Mouse (Mus musculus) v-Abl transformed pro-B cells (cell line): ENCODE results near the gene Gas7.

ENCODE experiments used
- in situ Hi-C, 2 experiments: fragments of 400-800 bp; cut with MboI; formaldehyde crosslinking; loops; one replicate each; pipeline ENCODE4 v1.15.1; 2025; ENCODE audit not compliant: unreplicated experiment in 2 of 2

The Gas7 gene

DNA sequence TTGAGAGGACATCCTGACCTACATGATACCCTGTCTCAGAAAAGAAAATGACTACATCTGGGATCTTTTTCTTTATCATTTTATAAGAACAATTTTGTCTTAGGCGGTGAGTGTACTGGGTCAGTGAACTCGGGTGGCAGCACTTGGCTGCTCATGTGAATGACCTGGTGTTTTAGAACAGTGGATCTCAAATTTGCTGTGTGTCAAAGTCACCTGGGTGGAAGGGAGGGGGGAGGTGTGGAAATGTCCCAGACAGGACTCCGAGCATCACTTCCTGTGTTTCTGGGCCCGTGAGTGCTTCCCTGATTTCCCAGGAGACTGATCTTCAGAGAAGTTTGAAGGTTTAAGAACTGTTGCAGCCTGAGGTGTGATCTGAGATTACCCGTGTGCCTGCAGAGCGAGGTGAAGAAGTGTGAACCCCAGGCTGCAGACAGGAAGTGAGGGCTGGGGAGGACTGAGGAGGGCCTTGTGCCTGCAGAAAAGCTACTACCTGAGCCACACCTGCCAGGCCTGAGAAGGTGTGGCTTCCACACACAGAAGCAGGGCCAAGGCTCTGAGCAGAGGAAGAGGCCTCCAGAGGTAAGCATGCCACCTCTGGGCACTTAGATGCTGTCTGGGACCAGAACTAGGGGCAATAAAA, 76.8 kb downstream of the Gas7 start:
- in situ Hi-C loops: loop anchor here (5.0 to 10.0 kb wide), 2 partner anchors 107 to 115 kb away; no protein-coding TSS in a partner anchor

DNA sequence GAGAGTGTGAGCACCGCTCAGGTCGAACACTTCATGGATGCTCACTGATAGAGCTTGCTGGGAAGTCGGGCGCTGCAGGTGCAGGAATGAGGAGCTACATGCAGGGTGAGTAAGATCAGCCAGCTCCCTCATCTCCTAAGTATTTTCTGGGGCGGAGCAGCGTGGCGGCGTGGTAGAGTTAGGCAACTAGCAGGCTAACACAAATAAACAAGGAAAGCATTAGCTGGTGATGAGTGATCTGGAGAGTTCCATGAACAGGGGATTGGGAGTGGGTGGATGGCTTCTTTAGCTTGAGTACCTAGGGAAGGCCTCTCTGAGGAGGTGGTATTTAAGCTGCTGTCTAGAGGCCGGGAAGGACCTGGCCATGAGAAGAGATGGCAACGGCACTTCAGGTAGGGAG, 77.5 kb downstream of the Gas7 start:
- in situ Hi-C loops: loop anchor here (5.0 to 10.0 kb wide), 2 partner anchors 108 to 115 kb away; no protein-coding TSS in a partner anchor

DNA sequence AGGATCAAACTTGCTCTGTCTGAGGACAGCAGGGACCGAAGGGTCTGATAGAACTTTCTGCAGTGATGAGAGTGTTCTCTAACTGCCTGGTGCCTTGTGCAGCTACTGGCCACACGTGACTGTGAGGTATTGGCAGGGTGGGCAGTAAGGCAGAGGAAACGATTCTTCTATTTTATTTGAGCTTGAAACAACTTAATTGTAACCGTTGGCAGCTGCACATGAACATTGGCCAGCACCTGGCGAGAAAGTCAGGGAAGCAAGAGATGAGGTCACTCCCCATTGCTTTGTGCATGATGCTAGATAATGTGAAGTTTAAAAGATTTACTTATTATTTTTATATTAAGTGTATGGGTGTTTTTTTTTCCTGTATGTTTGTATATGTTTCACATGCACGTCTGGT, 77.9 kb downstream of the Gas7 start:
- in situ Hi-C loops: loop anchor here (5.0 to 10.0 kb wide), 2 partner anchors 108 to 114 kb away; no protein-coding TSS in a partner anchor

DNA sequence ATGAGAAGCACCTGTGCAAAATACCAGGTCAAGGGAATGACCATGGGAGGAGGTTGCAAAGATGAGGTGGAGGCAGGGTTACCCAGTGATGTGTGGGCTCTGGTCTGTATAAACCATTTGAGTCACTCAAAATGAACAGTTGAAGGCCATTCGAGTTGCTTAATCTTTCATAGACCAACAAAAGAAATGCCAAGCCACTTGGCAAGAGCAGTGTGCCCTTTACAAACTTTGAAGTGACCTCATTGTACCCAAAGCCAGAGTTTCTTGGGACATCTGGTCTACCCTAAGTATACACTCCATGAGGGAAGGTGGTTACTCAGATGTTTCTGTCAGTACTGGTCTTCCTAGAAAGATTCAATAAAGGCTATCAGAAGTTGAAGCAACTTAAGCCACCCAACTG, 80.5 kb downstream of the Gas7 start:
- in situ Hi-C loops: loop anchor here in 1 of 2 experiments (5.0 to 10.0 kb wide), 2 partner anchors 111 to 112 kb away; no protein-coding TSS in a partner anchor

DNA sequence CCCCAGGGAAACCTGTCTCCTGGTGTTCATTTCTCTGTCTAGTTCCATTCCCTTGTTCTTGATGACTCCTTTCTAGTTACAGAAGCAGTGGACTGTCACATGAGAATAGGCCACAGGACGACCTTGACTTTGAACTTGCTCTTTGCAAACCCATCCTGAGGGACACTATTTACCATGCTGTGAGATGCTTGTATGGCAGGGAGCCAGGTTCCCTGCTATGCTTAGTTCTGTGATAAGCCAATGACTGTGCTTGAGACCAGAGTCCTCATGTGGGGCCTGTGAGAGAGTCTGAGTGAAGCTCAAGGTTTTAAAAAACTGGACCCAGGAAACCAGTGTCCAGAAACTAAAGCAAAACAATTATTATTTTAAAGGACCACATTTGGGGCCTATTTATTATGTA, 81.2 kb downstream of the Gas7 start:
- in situ Hi-C loops: loop anchor here in 1 of 2 experiments (5.0 to 10.0 kb wide), 2 partner anchors 111 to 112 kb away; no protein-coding TSS in a partner anchor

DNA sequence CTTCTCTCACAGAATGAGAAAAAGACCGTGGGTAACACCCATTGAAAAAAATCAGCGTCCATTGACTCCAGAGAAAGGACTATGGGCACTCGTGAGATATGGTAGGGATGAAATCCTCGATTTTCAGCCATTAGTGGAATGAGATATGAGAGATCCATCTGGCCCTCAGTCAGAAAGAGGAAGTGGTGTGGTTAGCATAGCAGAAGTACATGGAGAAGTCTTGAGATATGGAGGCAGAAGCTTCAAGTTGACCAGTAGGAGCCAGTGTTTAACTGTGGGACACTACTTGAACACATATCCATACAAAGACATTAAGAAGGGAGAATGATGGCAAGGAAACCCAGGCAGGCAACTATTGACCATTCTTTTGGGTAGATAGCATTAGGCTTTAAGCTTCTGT, 82.1 kb downstream of the Gas7 start:
- in situ Hi-C loops: loop anchor here in 1 of 2 experiments (5.0 to 10.0 kb wide), 2 partner anchors 110 to 113 kb away; no protein-coding TSS in a partner anchor

DNA sequence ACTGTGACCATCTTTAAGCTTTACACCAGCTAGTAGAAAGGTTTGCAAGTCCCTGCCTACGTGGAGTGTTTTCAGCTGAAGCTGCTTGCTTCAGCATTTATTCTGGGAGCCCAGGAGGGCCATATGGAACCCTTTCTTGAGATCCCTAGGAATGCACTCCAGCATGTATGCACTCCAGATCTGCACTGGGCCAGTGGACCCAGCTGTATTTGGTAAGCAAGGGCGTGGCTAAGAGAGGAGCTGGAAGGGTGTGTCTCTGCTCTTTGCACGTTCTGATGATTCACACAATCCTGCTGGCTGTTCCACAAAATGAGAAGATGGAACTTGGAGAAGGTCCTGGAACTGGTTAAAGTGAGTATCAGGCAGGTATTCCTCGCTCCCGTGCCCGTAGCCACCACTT, 83.3 kb downstream of the Gas7 start:
- in situ Hi-C loops: loop anchor here in 1 of 2 experiments (5.0 to 10.0 kb wide), 2 partner anchors 109 to 114 kb away; no protein-coding TSS in a partner anchor

DNA sequence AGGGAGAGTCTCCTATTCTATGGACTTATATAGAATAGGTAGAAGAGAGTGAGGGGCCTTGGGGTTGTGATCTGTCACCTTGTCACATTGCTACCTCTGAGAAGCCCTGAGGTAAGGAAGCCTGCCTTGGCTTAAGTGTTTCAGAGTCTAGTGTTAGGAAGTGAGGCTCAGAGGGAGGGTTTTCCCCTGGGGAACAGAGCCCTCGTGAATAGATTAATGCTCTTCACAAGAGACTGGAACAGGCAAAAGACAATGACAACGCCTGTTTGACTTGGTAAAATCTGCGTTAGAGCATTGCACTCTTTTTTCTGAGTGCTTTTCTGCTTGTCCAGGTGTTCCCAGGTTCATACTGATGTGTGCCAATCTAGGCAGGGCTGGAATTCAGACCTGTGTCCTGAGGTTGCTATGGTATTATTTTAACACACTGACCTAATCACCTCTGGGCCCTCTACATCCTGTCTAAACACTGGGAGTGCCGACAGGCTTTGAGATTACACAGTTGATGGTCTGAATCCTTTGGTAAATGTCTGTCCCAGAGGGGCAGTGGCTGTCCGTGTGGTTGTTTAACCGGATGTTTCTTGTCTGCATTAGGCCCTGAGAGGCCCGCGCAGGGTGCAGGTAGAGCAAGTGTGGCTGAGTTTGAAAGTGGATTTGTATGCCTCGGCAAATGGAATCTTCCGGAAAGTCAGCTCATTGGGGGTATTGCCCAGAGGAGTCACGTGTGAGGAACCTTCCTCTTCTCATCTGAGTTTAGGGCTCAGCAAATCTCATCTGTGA, 89.6 kb downstream of the Gas7 start:
- in situ Hi-C loops: loop anchor here (5.0 kb wide), 2 partner anchors 37 to 42 kb away; no protein-coding TSS in a partner anchor

DNA sequence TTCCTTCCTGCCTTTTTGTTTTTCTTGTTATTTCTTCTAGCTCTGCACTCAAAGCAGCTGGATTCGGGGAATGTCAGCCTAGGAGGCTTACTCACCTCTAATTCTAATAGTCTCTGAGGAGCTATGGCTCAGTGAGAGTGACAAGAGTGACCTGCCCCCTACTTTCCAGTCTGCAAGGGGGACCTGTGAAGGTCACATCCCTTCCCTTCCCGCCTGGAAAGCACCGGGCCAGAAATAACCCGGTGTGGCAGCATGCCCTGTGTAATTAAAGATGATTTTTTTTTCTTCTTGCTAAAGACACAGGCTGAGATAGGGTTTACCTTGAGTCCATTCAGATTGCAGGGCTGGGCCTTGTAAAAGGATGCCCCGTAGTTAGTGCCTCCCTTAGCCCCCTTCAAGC, 91.3 kb downstream of the Gas7 start:
- in situ Hi-C loops: no loop called here

DNA sequence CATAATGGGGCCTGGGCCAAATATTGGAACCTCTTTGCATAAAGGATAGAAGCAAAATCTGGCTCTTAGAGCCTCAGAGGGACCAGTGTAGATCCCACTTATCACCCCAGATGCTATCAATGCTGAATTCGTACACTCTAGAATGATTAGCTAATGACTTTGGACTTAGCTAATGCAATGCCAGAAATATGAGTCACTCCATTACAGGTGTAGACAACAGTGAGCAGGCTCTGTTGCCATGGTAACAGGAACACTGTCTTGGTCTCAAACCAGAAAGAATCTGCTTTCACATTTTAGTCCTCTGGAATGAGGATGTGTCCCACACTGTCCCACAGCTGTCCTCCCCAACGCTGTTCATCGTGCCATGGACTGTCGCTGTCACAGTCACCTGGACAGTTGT, 94.1 kb downstream of the Gas7 start:
- in situ Hi-C loops: no loop called here

DNA sequence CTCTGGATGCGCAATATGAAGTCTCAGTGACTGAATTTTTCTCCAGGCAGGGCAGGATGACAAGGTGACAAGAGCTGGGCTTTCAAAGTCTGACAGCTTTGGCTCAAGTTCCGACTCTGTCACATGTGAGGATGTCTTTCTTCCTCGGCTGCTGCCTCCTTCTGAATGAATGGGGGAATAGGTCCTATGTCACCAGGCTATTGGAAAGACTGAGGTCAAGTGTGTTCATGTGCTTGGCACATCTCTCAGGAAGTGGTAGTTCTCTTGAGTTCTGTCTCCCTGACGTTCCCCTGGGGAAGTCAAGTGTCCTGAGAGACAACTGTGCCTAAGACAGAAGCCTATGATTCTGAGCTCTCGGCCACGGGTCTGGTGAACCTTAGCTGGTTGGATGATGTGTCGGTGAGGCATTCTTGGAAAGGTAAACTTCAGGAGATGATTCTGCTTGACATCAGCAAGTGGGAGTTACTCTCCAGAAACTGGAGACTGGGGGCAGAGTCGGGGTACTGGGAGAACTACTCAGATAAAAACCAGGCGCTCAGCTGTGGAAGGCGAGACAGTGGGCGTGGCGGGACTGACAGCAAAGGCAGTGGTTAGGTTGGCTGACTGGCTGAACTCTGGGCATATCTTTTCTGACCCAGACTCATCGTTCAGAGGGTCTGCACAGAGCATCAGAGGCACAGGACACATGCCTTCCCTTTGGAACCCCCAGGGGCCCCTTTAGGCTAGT, 94.7 kb downstream of the Gas7 start:
- in situ Hi-C loops: no loop called here

DNA sequence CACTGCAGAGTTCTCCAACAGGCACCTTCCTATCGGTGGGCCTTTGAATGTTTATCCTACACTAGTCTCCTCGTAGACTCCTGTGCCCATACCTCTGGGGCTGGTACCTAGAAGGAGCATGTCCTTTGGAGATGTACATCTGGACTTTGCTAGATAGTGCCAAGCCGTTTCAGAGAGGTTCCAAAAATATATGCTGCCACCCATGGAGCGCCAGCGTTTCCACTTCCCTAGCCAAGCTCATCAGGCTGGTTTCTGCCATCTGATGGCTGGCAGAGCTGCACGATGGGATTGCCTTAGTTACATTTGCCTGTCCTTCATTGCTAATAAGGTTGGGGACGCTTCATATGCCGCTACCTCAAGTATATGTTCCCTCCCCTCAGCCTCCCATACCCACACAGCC, 97.2 kb downstream of the Gas7 start:
- in situ Hi-C loops: no loop called here

DNA sequence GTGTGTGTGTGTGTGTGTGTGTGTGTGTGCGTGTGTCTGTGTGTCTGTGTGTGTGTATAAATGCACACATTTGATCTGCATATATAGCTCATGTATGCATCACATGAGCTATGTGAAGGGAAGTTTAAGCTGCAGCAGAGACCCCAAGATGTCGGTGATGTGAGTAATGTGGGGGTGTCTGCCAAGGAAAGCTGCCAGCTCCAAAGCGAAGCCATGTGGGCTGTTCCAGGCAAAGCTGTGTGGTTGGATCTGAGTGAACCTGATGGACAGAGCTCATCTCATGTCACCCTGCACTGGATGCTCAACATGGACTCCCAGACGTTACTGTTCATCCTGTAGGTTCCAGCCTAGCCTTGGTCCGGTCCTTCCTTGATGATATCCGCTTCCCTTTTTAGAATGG, 99.0 kb downstream of the Gas7 start:
- in situ Hi-C loops: no loop called here

DNA sequence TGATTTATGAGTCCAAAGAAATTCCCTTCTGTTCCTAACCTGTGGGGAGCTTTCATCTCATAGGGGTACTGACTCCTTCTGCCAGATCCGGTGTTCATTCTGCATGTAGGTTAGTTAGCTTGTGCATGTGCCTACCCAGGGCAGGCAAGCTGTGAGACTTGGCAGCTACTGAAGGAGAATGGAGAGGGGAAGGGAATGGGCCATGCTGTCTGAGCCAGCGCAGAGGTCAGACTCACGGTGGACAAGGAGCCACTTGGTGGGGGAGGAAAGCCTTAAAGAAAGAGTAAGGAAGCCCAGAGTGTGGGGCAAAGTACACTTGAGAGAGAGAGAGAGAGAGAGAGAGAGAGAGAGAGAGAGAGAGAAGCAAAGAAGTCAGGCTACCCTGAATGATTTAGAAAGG, 101.1 kb downstream of the Gas7 start:
- in situ Hi-C loops: no loop called here

DNA sequence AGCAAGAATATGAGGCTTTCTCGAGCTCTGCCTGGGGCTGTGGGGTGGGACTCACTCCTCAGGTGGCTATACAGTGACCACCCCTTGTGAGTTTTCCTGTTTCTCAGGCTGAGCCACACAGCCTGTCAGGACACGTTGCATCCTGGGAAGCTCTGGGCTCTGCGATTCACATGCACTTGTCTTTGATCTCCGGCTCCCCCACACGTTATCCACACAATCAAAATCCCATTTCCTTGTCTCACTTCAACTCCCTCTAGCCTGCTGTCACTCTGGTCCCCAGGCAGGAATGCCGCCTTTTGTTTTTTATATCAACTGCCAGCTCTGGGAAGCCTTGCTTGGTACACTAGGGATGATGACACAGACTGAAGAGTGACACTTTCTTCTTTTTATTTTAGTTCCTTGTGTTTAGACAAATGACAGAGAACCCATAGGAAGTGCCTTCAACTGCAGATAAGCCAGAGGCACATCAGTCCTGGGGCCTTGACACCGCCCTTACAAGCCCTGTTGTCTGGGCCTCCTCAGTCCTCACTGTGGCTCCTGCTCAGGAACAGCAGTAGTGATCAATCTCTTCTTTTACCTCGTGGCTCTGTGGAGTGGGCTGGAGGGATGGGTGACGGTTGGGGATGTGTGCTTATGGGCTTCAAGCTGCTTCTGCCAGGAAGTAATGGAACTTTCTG, 103.7 kb downstream of the Gas7 start:
- in situ Hi-C loops: no loop called here

DNA sequence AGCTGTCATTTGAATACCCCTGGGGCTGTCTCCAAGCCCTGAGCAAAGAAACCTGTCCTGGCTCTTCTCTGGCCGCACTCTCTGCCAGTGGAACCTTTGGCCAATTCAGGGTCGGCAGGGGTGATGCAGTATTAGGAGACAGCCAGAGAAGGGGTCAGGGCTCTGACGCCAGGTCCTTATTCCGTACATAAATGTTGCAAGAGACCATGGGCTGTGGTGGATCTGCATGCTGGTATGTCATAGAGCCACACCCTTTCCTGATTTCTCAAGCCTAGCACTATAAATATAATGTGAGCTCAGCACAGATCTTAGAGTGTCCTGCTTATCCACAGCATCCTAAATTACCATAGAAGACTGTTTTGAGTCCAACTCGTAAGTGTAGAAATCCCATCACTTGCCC, 104.3 kb downstream of the Gas7 start:
- in situ Hi-C loops: no loop called here

DNA sequence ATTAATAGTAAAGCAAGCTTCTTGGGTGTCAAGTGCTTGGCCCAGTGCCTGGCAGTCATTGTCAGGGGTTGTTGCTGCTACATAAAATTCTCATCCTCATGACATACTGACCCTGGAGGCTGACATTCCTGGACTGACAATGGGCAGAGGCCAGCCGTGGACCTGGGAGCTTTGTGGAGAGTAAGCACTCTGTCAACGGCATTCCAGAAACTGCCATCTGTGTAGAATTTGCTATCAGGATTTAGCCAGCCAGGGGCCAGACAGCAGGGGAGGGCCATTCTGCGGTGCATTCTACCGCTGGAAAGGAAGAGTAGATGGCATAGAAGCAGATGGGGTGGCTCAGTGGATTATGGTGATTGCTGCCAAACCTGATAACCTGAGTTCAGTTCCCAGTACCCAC, 106.4 kb downstream of the Gas7 start:
- in situ Hi-C loops: no loop called here

DNA sequence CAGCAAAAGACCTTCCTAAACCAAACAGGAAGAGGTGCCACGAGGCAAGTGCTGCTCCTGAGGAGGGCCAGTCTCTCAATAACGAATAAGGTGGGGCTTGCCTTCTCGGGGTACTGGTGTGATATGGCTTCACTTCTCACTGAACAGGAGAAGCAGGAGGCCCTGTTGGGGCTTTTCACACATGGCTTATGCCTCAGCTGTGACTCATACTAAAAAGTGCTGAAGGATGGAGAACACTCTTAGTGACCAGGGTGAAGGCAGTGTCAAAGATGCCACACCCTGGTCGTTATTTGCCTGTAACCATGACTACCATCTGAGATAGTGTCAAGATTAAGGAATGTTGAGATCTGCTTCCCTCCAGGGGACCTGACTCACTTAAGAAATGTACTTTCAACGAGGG, 107.9 kb downstream of the Gas7 start:
- in situ Hi-C loops: no loop called here

DNA sequence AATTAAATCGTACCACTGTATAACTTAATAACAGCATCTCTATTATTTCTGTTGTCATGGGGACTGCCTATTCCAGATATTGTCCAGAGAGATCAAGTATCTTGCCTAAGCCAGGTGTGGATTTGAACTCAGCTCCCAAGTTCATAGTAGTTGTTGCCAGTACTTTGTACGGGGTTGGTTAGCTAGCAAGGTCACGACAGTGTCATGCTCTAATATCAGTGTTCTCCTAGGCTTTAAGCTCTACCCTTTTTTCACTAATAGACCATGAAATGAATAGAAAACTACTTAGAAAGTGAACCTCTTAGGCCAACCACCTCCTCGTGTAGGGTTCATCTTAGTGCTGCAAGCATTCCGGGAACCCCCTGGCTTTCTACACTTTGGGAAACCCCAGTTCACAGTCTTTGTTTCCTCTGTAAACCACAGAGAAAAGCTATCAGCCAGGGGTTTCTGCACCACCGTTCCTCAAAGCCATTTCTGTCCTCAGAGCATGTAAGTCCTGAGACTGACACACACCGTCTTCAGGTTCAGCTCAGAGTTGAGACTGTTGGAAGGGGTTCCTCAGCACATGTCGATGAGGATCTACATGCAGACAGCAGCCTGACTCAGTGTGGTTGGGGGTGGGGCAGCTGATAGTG, 108.9 kb downstream of the Gas7 start:
- in situ Hi-C loops: no loop called here

DNA sequence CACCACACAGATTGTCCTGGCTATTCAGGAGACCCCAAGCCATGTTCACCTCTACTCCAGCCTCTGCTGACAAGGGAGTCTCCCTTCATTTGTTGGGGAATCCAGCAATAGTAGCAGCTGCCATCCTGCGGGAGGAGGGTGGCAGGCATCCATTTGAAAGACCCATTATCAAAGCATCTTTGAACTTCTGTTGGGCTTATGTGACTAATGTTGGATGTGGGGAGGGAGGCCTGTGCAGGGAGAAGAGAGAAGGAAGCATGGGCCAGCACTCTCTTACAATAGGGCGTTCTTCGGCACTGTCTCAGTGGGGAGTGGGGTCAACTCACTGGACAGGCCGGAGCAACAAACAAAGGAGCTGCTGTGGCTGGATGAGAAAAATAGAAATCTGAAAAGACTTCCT, 110.3 kb downstream of the Gas7 start:
- in situ Hi-C loops: no loop called here
